Mouse (Mus musculus): ENCODE data around the gene Sipa1l2.

The Sipa1l2 gene

GRCm38 (mm10) chr8:125569533-125570365, at the start of gene Sipa1l2:
TSS of gene Sipa1l2 (minus strand) at chr8:125569808.
- DNase-seq (ENCODE audit: low read depth, low spot score): peak; percentile 95

GRCm38 (mm10) chr8:125618543-125619335, 49.1 kb upstream of the Sipa1l2 start:
- no peak for DNase-seq (ENCODE audit: low read depth, low spot score)

GRCm38 (mm10) chr8:125616935-125617334, 47.3 kb upstream of the Sipa1l2 start:
- DNase-seq (ENCODE audit: low read depth, low spot score): no peak

- no peak for DNase-seq (ENCODE audit: low read depth, low spot score)
These were observed 46.4 kb upstream of the Sipa1l2 start for GRCm38 (mm10) chr8:125616039-125616438.

- no peak for DNase-seq (ENCODE audit: low read depth, low spot score)
These were observed 43.9 kb upstream of the Sipa1l2 start for GRCm38 (mm10) chr8:125613552-125613951.

GRCm38 (mm10) chr8:125611799-125612560, 42.4 kb upstream of the Sipa1l2 start:
- peak; percentile 37 for DNase-seq (ENCODE audit: low read depth, low spot score)

GRCm38 (mm10) chr8:125611024-125611798, 41.6 kb upstream of the Sipa1l2 start:
- no peak for DNase-seq (ENCODE audit: low read depth, low spot score)

GRCm38 (mm10) chr8:125609737-125610136, 40.1 kb upstream of the Sipa1l2 start:
- no peak for DNase-seq (ENCODE audit: low read depth, low spot score)

- DNase-seq (ENCODE audit: low read depth, low spot score): no peak
These were observed 38.2 kb upstream of the Sipa1l2 start for GRCm38 (mm10) chr8:125607714-125608223.

GRCm38 (mm10) chr8:125606937-125607336, 37.3 kb upstream of the Sipa1l2 start:
- DNase-seq (ENCODE audit: low read depth, low spot score): no peak

GRCm38 (mm10) chr8:125604817-125605512, 35.4 kb upstream of the Sipa1l2 start:
- no peak for DNase-seq (ENCODE audit: low read depth, low spot score)

GRCm38 (mm10) chr8:125604213-125604816, 34.7 kb upstream of the Sipa1l2 start:
- DNase-seq (ENCODE audit: low read depth, low spot score): no peak

GRCm38 (mm10) chr8:125603312-125603840, 33.8 kb upstream of the Sipa1l2 start:
- DNase-seq (ENCODE audit: low read depth, low spot score): no peak

- DNase-seq (ENCODE audit: low read depth, low spot score): no peak
These were observed 30.6 kb upstream of the Sipa1l2 start for GRCm38 (mm10) chr8:125600033-125600686.

- DNase-seq (ENCODE audit: low read depth, low spot score): peak; percentile 70
These were observed 26.2 kb upstream of the Sipa1l2 start for GRCm38 (mm10) chr8:125595571-125596508.

GRCm38 (mm10) chr8:125590363-125590762, 20.8 kb upstream of the Sipa1l2 start:
- no peak for DNase-seq (ENCODE audit: low read depth, low spot score)

GRCm38 (mm10) chr8:125586587-125586986, 17.0 kb upstream of the Sipa1l2 start:
- DNase-seq (ENCODE audit: low read depth, low spot score): no peak

- DNase-seq (ENCODE audit: low read depth, low spot score): no peak
These were observed 14.7 kb upstream of the Sipa1l2 start for GRCm38 (mm10) chr8:125584276-125584675.
